Mouse (Mus musculus): ENCODE measurements around the gene Pcgf1. TPM values are rescaled to one million over a fixed set of nuclear protein-coding genes. Genes with fewer than 3 reads are reported as not detected.

Pcgf1 gene
- polyA plus RNA-seq, 1 experiment = 2.2 TPM

- TF ChIP-seq GATA1 (IDR thresholded peaks at IDR 0.05; ENCODE audit: low read length) (no peak), TAL1 (IDR thresholded peaks at IDR 0.05; ENCODE audit: low read length) (no peak)
- H3K4me3 ChIP-seq (replicated peaks) = no peak overlapping the region
- H3K27me3 ChIP-seq (ENCODE audit: control insufficient read depth) = peaks cover 94% of the 10 kb centered on the region
- H3K4me1 ChIP-seq (ENCODE audit: control insufficient read depth) = no peaks in the 10 kb centered on the region
- peaks cover 4% of the 10 kb centered on the region for H3K36me3 ChIP-seq (ENCODE audit: control insufficient read depth)
- H3K9me3 ChIP-seq (ENCODE audit: control insufficient read depth, low read length) = peaks cover 15% of the 10 kb centered on the region
Observed at GRCm38 (mm10) chr6:83087205-83087925, 9.7 kb downstream of the Pcgf1 start.

DNA sequence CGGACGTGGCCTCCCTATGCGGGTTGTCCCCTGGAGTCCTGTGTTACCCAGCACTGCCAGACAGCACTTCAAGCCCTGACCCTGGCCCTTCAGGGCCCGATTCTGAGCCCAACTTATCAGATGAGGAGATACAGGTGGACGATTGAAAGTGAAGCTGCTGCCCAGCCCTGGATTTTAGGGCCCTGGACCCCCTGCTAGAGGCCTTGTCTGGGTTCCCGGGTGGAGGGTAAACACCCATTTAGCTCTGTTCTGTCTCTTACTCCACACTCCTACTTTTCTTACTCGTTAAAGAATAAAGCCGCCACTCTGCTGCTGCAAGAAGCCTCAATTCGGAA, 10.2 kb downstream of the Pcgf1 start:
- H3K9me3 ChIP-seq (ENCODE audit: control insufficient read depth, low read length) = peaks cover 15% of the 10 kb centered on the region
- no peak for TF ChIP-seq TAL1 (IDR thresholded peaks at IDR 0.05; ENCODE audit: low read length)
- TF ChIP-seq GATA1 (IDR thresholded peaks at IDR 0.05; ENCODE audit: low read length) = no peak
- no peaks in the 10 kb centered on the region for H3K4me1 ChIP-seq (ENCODE audit: control insufficient read depth)
- peaks cover 94% of the 10 kb centered on the region for H3K27me3 ChIP-seq (ENCODE audit: control insufficient read depth)
- no peak overlapping the region for H3K4me3 ChIP-seq (replicated peaks)
- peaks cover under 1% of the 10 kb centered on the region; the same call in 1 of the 2 replicates for H3K36me3 ChIP-seq (ENCODE audit: control insufficient read depth)

DNA sequence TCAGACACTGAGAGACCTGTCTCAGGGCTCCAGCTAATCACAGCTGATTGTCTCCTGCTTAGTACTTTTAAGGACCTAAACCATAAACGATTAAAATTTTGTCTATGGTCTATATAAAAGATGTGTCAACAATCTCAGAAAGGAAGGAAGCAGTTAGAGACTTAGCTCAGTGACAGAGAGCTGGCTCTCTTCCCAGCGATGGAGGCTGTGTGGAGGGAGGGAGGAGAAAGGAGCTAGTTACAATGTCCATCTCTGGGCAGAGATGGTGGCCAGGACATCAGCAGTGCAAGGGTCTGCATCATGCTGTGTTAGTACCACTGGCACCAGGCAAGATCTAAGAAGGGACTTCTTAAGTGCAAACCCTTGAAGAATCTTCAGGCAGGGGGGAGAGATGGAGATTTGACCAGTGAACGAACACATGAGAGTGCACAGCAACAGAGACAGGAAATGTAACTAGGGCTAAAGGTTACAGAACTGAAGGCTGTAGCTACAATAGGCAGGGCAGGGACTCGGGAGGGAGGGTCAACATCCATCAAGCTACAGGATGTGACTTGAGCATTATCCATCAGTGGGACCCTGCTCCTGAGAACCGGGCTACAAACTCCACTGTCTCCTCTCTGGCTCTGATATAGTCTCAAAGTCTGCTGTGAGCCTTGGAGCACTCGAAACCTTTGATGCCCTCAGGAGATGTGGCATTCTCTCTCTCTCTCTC, 14.9 kb downstream of the Pcgf1 start:
- Histone ChIP-seq H3K36me3 (ENCODE audit: control insufficient read depth) (no peaks in the 10 kb centered on the region), H3K27me3 (ENCODE audit: control insufficient read depth) (peaks cover 78% of the 10 kb centered on the region), H3K9me3 (ENCODE audit: control insufficient read depth, low read length) (peaks cover 9% of the 10 kb centered on the region), H3K4me3 (replicated peaks) (no peak overlapping the region), H3K4me1 (ENCODE audit: control insufficient read depth) (no peaks in the 10 kb centered on the region)
- TF ChIP-seq GATA1 (IDR thresholded peaks at IDR 0.05; ENCODE audit: low read length) = no peak
- no peak for TF ChIP-seq TAL1 (IDR thresholded peaks at IDR 0.05; ENCODE audit: low read length)

DNA sequence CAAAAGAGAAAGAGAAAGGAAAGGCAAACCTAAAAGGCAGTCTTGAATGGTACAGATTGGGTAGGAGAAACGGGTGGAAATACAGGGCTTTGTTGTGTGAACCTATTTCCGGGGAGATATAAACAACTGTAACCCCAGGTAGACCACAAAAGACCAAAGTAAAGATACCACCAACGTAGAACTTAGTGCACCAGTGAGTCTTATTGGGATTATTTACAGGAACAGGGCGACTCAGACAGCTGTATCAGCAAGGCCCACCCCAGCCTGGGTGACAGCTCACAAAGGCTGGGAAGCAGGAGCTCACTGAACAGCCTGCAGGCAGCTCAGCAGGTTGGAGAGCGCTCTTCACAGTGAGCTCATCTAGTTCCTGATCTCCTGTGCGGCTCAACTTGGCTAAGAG, 18.3 kb downstream of the Pcgf1 start:
- no peak overlapping the region for H3K4me3 ChIP-seq (replicated peaks)
- TF ChIP-seq GATA1 (IDR thresholded peaks at IDR 0.05; ENCODE audit: low read length) (no peak), TAL1 (IDR thresholded peaks at IDR 0.05; ENCODE audit: low read length) (no peak)

GRCm38 (mm10) chr6:83098411-83098810, 20.7 kb downstream of the Pcgf1 start:
- Histone ChIP-seq H3K36me3 (ENCODE audit: control insufficient read depth) (peaks cover 8% of the 10 kb centered on the region), H3K27me3 (ENCODE audit: control insufficient read depth) (peaks cover 48% of the 10 kb centered on the region), H3K4me3 (replicated peaks) (no peak overlapping the region), H3K4me1 (ENCODE audit: control insufficient read depth) (peaks cover 29% of the 10 kb centered on the region), H3K9me3 (ENCODE audit: control insufficient read depth, low read length) (peaks cover 6% of the 10 kb centered on the region)
- TF ChIP-seq TAL1 (IDR thresholded peaks at IDR 0.05; ENCODE audit: low read length) = no peak
- TF ChIP-seq GATA1 (IDR thresholded peaks at IDR 0.05; ENCODE audit: low read length) = no peak

More for the DNA sequence above, 18.3 kb downstream of the Pcgf1 start:
- H3K4me1 ChIP-seq (ENCODE audit: control insufficient read depth) = peaks cover 5% of the 10 kb centered on the region
- H3K36me3 ChIP-seq (ENCODE audit: control insufficient read depth) = no peaks in the 10 kb centered on the region
- peaks cover 6% of the 10 kb centered on the region for H3K9me3 ChIP-seq (ENCODE audit: control insufficient read depth, low read length)
- H3K27me3 ChIP-seq (ENCODE audit: control insufficient read depth) = peaks cover 66% of the 10 kb centered on the region

- H3K9me3 ChIP-seq (ENCODE audit: control insufficient read depth, low read length) = no peaks in the 10 kb centered on the region
- TF ChIP-seq TAL1 (IDR thresholded peaks at IDR 0.05; ENCODE audit: low read length) (no peak), GATA1 (IDR thresholded peaks at IDR 0.05; ENCODE audit: low read length) (no peak)
- H3K27me3 ChIP-seq (ENCODE audit: control insufficient read depth) = peaks cover 26% of the 10 kb centered on the region
Observed at GRCm38 (mm10) chr6:83101316-83101687, 23.6 kb downstream of the Pcgf1 start, which contains the start of the genes Ccdc142 and Gm42688. Gene Ccdc142 (plus strand): TSS chr6:83101601. Gene Gm42688 (plus strand): TSS chr6:83101617.

GRCm38 (mm10) chr6:83101688-83102556, 24.3 kb downstream of the Pcgf1 start:
- Histone ChIP-seq H3K9me3 (ENCODE audit: control insufficient read depth, low read length) (no peaks in the 10 kb centered on the region), H3K36me3 (ENCODE audit: control insufficient read depth) (peaks cover 36% of the 10 kb centered on the region), H3K27me3 (ENCODE audit: control insufficient read depth) (peaks cover 24% of the 10 kb centered on the region), H3K4me1 (ENCODE audit: control insufficient read depth) (peaks cover 31% of the 10 kb centered on the region), H3K4me3 (replicated peaks) (peak overlapping the region; percentile 79)
- no peak for TF ChIP-seq GATA1 (IDR thresholded peaks at IDR 0.05; ENCODE audit: low read length)
- no peak for TF ChIP-seq TAL1 (IDR thresholded peaks at IDR 0.05; ENCODE audit: low read length)

More at GRCm38 (mm10) chr6:83101316-83101687, 23.6 kb downstream of the Pcgf1 start, which contains the start of the genes Ccdc142 and Gm42688:
- Histone ChIP-seq H3K4me3 (replicated peaks) (peak within 1 kb of the TSS; percentile 79), H3K36me3 (ENCODE audit: control insufficient read depth) (peaks cover 32% of the 10 kb centered on the region), H3K4me1 (ENCODE audit: control insufficient read depth) (peaks cover 31% of the 10 kb centered on the region)

- TF ChIP-seq TAL1 (IDR thresholded peaks at IDR 0.05; ENCODE audit: low read length) (no peak), GATA1 (IDR thresholded peaks at IDR 0.05; ENCODE audit: low read length) (no peak)
Observed at GRCm38 (mm10) chr6:83103130-83103650, 25.5 kb downstream of the Pcgf1 start.

More at GRCm38 (mm10) chr6:83103130-83103650, 25.5 kb downstream of the Pcgf1 start:
- Histone ChIP-seq H3K4me3 (replicated peaks) (peak overlapping the region; percentile 79), H3K27me3 (ENCODE audit: control insufficient read depth) (peaks cover 16% of the 10 kb centered on the region), H3K4me1 (ENCODE audit: control insufficient read depth) (peaks cover 42% of the 10 kb centered on the region), H3K36me3 (ENCODE audit: control insufficient read depth) (peaks cover 47% of the 10 kb centered on the region), H3K9me3 (ENCODE audit: control insufficient read depth, low read length) (no peaks in the 10 kb centered on the region)
